Mouse (Mus musculus) forebrain, embryonic 10.5 days (tissue): ENCODE measurements around the gene Myct1. TPM values are rescaled to one million over a fixed set of nuclear protein-coding genes. Genes with fewer than 3 reads are reported as not detected.
A peak's percentile ranks its signal among the peaks of the same experiment; 100 is the strongest.

Experiments
- DNase-seq: peaks from one replicate; pipeline ENCODE4 v3.0.0-alpha.2; 2017; ENCODE audit warnings: low spot score; ENCODE audit errors: extremely low spot score
- H3K27ac ChIP-seq: fragments of 300-500 bp; sonication (generic); 2 replicates; pipeline ENCODE4 v1.5.1; 2016; ENCODE audit warnings: mild to moderate bottlenecking
- H3K27me3 ChIP-seq: fragments of 300-500 bp; sonication (generic); 2 replicates; pipeline ENCODE4 v1.6.1; 2016; ENCODE audit warnings: mild to moderate bottlenecking; ENCODE audit not compliant: poor library complexity, severe bottlenecking
- H3K36me3 ChIP-seq: fragments of 300-500 bp; sonication (generic); replicated peaks from 2 replicates; pipeline ENCODE4 v1.6.1; 2016; ENCODE audit warnings: mild to moderate bottlenecking, moderate library complexity
- H3K4me1 ChIP-seq: fragments of 300-500 bp; sonication (generic); 2 replicates; pipeline ENCODE4 v1.6.1; 2016
- H3K4me3 ChIP-seq: fragments of 300-500 bp; sonication (generic); 2 replicates; pipeline ENCODE4 v1.5.1; 2016; ENCODE audit warnings: mild to moderate bottlenecking, moderate library complexity
- H3K9me3 ChIP-seq: fragments of 300-500 bp; sonication (generic); 2 replicates; pipeline ENCODE4 v1.6.1; 2016; ENCODE audit warnings: mild to moderate bottlenecking, moderate library complexity
- WGBS: fragments of 180-500 bp; shearing (Covaris S2); methylation state at CpG from one replicate; pipeline ENCODE4 v1.1.7; 2016; 5-methylcytosine and 5-hydroxymethylcytosine counted together
- polyA plus RNA-seq: library from polyadenylated mRNA; unstranded; fragments of >200 nt; fragmentation: Nextera tagmentation; extraction: Ambion mirVana; gene quantifications from 2 replicates; pipeline ENCODE4 v1.2.1, GENCODE M21; 2016

Myct1 gene
- polyA plus RNA-seq, 1 experiment from 2014 or later, result 1.2 TPM

GRCm38 (mm10) chr10:5571332-5571731 lies 22.2 kb upstream of the Myct1 start:
- no peak overlapping the region for H3K27ac ChIP-seq
- no peaks in the 10 kb centered on the region for H3K27me3 ChIP-seq
- 78% methylated on average over 5 of the region's 5 CpGs for WGBS
- no peak overlapping the region for H3K4me3 ChIP-seq
- DNase-seq, result no peak
- no peaks in the 10 kb centered on the region for H3K36me3 ChIP-seq
- H3K4me1 ChIP-seq, result no peaks in the 10 kb centered on the region
- H3K9me3 ChIP-seq, result no peaks in the 10 kb centered on the region

GRCm38 (mm10) chr10:5573328-5573727 lies 20.2 kb upstream of the Myct1 start:
- Histone ChIP-seq H3K27me3 (no peaks in the 10 kb centered on the region), H3K4me1 (no peaks in the 10 kb centered on the region), H3K9me3 (no peaks in the 10 kb centered on the region), H3K4me3 (no peak overlapping the region), H3K36me3 (no peaks in the 10 kb centered on the region), H3K27ac (no peak overlapping the region)
- 66% methylated on average over 2 of the region's 2 CpGs for WGBS
- DNase-seq, result no peak

GRCm38 (mm10) chr10:5591061-5591460 lies 2.5 kb upstream of the Myct1 start:
- Histone ChIP-seq H3K27ac (no peak overlapping the region), H3K9me3 (no peaks in the 10 kb centered on the region), H3K36me3 (no peaks in the 10 kb centered on the region), H3K27me3 (no peaks in the 10 kb centered on the region), H3K4me1 (no peaks in the 10 kb centered on the region), H3K4me3 (no peak overlapping the region)
- 83% methylated on average over 2 of the region's 2 CpGs for WGBS
- DNase-seq, result no peak

GRCm38 (mm10) chr10:5591996-5592395 lies 1.6 kb upstream of the Myct1 start:
- WGBS, result 82% methylated on average over 4 of the region's 4 CpGs

GRCm38 (mm10) chr10:5594457-5594856 lies 882 bp downstream of the Myct1 start:
- DNase-seq, result no peak
- H3K36me3 ChIP-seq, result no peaks in the 10 kb centered on the region
- H3K9me3 ChIP-seq, result no peaks in the 10 kb centered on the region
- WGBS, result 72% methylated on average over 5 of the region's 5 CpGs
- H3K27me3 ChIP-seq, result no peaks in the 10 kb centered on the region
- no peak overlapping the region for H3K27ac ChIP-seq
- no peak overlapping the region for H3K4me3 ChIP-seq
- H3K4me1 ChIP-seq, result no peaks in the 10 kb centered on the region

More at GRCm38 (mm10) chr10:5591996-5592395, 1.6 kb upstream of the Myct1 start:
- no peak for DNase-seq
- Histone ChIP-seq H3K4me1 (no peaks in the 10 kb centered on the region), H3K27ac (no peak overlapping the region), H3K9me3 (no peaks in the 10 kb centered on the region), H3K4me3 (no peak overlapping the region), H3K27me3 (no peaks in the 10 kb centered on the region), H3K36me3 (no peaks in the 10 kb centered on the region)

- DNase-seq, result no peak
- no peak overlapping the region for H3K27ac ChIP-seq
- H3K9me3 ChIP-seq, result no peaks in the 10 kb centered on the region
- no peaks in the 10 kb centered on the region for H3K27me3 ChIP-seq
- H3K36me3 ChIP-seq, result no peaks in the 10 kb centered on the region
- no peak overlapping the region for H3K4me3 ChIP-seq
- H3K4me1 ChIP-seq, result no peaks in the 10 kb centered on the region
- WGBS, result 77% methylated on average over 6 of the region's 6 CpGs
These were observed 3.0 kb downstream of the Myct1 start for GRCm38 (mm10) chr10:5596559-5596958.

DNA sequence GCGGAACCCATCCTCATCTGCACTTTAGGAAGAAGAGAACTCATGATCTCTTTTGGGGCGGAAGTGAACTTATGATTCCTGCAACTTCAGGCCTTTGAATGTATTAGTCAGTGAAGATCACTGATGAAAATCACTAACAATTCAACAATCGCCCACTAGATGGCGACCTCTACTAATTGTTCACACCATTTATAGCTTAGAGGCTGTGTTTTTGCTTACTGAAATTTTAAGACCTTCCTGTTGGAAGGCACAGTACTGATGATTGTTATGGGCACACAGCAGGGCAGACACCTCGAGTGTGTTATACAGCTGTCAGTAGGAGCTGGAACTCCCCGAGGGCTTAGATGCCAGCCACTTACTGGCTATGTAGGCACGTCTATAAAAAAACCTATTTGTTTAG lies 6.5 kb downstream of the Myct1 start:
- Histone ChIP-seq H3K4me3 (no peak overlapping the region), H3K9me3 (no peaks in the 10 kb centered on the region), H3K4me1 (no peaks in the 10 kb centered on the region), H3K27me3 (no peaks in the 10 kb centered on the region), H3K27ac (no peak overlapping the region), H3K36me3 (no peaks in the 10 kb centered on the region)
- WGBS, result 31% methylated on average over 7 of the region's 7 CpGs
- peak; percentile 46 for DNase-seq

- Histone ChIP-seq H3K36me3 (no peaks in the 10 kb centered on the region), H3K9me3 (no peaks in the 10 kb centered on the region), H3K4me3 (no peak overlapping the region), H3K27ac (no peak overlapping the region), H3K27me3 (no peaks in the 10 kb centered on the region), H3K4me1 (no peaks in the 10 kb centered on the region)
- no peak for DNase-seq
- 91% methylated on average over 10 of the region's 10 CpGs for WGBS
These were observed 9.9 kb downstream of the Myct1 start for GRCm38 (mm10) chr10:5603512-5603911.

DNA sequence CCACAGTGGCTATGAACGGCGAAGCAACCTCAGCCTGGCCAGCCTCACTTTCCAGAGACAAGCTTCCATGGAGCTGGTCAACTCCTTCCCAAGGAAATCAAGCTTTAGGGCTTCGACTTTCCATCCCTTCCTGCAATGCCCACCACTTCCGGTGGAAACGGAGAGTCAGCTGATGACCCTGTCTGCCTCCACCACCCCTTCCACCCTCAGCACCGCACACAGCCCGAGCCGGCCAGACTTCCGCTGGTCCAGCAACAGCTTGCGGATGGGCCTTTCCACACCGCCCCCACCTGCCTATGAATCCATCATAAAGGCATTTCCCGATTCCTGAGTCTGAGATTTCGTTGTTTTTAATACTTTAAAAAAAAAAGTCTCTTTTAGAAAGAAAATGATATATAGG lies 10.8 kb downstream of the Myct1 start:
- 93% methylated on average over 13 of the region's 13 CpGs for WGBS
- H3K27ac ChIP-seq, result no peak overlapping the region
- no peaks in the 10 kb centered on the region for H3K27me3 ChIP-seq
- no peaks in the 10 kb centered on the region for H3K36me3 ChIP-seq
- no peak overlapping the region for H3K4me3 ChIP-seq
- DNase-seq, result no peak
- H3K9me3 ChIP-seq, result no peaks in the 10 kb centered on the region
- no peaks in the 10 kb centered on the region for H3K4me1 ChIP-seq

- Histone ChIP-seq H3K27ac (no peak overlapping the region), H3K9me3 (no peaks in the 10 kb centered on the region), H3K4me1 (no peaks in the 10 kb centered on the region), H3K36me3 (no peaks in the 10 kb centered on the region), H3K4me3 (no peak overlapping the region), H3K27me3 (no peaks in the 10 kb centered on the region)
- WGBS, result 91% methylated on average over 3 of the region's 3 CpGs
- DNase-seq, result no peak
These were observed 15.3 kb downstream of the Myct1 start for GRCm38 (mm10) chr10:5608874-5609273.

DNA sequence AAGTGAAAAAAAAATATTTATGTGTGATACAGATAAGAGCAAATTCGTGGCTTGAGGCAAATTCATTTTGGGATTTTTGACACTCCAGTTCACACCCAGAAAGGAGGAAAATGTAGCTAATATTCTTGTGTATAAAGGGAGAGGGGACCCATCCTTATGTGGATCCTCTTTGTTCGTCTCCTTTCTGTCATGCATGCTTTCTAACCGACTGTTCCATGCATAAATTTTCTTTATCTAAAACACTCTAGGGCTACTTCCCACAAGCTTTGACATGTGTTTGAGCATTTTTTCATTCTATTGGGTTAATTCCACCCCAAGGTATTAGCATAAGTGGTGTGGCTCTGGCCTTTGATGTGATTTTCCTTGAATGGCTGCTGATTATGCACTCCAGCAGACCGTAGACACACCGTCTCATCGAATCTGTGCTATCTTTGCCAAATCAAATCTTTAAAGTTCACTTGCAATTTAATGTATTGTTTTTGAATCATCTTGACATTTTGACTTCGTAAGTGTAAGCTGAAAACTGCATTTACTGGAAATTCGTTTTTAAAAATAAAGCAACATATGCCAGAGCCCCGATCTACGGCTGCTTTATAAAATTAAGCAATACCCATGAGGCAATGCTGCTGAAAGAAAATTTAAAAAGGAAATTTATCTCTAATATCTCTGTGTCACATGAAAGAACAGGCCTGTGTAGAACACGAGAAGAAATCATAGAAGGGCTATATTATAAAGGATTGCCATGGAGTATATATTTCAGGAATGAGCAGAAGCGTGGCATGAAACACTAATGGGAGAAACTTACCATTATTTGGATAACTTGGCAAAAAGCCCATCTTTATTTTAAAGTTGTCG lies 21.8 kb downstream of the Myct1 start:
- DNase-seq, result no peak
- Histone ChIP-seq H3K27me3 (no peaks in the 10 kb centered on the region), H3K4me1 (no peaks in the 10 kb centered on the region), H3K9me3 (no peaks in the 10 kb centered on the region), H3K27ac (no peak overlapping the region), H3K36me3 (no peaks in the 10 kb centered on the region), H3K4me3 (no peak overlapping the region)
- WGBS, result 84% methylated on average over 13 of the region's 13 CpGs

- Histone ChIP-seq H3K9me3 (no peaks in the 10 kb centered on the region), H3K36me3 (no peaks in the 10 kb centered on the region), H3K27ac (no peak overlapping the region), H3K4me1 (no peaks in the 10 kb centered on the region), H3K27me3 (no peaks in the 10 kb centered on the region), H3K4me3 (no peak overlapping the region)
- no peak for DNase-seq
- WGBS, result 90% methylated on average over 5 of the region's 5 CpGs
These were observed 32.7 kb downstream of the Myct1 start for GRCm38 (mm10) chr10:5626268-5626667.

DNA sequence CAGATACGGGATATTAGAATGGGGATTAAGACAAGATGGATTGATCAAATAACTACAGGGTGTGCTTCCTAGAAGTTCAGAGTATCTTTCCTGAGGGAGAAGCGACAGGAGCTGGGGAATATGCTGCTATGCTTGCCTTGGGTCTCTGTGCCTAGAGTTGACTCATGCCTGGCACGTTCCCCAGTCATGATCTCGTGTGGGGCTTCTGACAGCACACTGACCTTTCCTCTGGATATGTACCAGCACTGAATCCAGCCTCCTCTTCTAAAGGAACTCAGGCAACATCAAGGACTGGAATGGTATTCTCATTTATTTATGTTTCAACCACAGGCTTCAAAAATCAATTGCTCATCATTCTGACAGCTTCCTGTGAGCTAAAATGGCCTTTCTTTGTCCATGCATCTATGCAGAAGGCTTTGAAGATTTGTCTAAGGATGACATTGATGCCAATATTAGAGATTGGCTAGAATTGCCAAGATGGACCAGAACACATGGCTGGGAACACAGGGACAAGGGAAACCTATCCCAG lies 40.2 kb downstream of the Myct1 start:
- 88% methylated on average over 4 of the region's 4 CpGs for WGBS
- Histone ChIP-seq H3K27me3 (no peaks in the 10 kb centered on the region), H3K27ac (no peak overlapping the region), H3K4me3 (no peak overlapping the region), H3K36me3 (no peaks in the 10 kb centered on the region), H3K4me1 (no peaks in the 10 kb centered on the region), H3K9me3 (no peaks in the 10 kb centered on the region)
- no peak for DNase-seq
